Mouse (Mus musculus) embryo, embryonic 10 days (tissue): Measurements from ENCODE around the gene Map3k5.
A peak's percentile ranks its signal among the peaks of the same experiment; 100 is the strongest.

Experiments
- DNase-seq: peaks from one replicate; pipeline ENCODE4 v3.0.0-alpha.2; 2015; ENCODE audit warnings: low spot score

The Map3k5 gene

DNA sequence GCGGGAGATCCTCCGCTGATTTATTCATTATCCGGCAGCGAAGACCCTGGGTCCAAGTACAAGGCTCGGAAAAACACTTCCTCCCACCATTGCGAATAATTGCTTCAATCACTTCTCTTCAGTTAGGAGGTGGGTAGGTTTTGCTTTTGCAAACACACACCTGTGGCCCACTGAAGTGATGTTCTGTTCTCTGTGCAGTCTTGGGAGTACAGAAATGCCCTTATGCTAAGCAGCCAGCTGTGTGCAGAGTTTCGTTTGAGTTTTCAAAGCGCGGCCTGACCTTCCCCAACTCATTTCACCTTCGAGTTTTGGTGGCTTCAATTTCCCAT lies 987 bp downstream of the Map3k5 start:
- DNase-seq, result peak; percentile 9

DNA sequence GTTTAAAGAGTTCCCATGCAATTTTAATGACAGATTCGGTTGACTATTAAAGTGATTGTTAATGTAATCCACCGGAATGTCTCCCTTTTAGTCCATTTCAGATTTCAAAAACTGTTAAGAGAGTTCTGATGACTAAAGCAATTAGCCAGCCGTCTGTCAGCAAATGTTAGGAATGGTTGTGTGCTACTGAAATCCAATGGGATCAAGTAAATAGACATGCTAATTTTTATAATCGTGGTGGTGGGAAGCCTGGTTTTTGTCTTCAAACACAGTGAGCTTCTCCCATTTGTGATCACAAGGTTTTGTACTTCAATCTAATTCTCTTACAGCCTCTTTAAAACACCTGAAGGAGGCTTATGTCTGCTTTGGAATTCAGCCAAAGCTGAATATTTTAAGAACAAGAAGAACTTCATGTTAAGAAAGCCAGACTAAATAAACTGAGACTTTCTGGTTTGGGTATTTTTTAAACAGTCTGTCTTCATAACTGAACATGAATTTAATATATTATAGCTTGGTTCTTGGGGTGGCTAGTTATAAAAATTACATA lies 1.6 kb downstream of the Map3k5 start:
- DNase-seq, result no peak

DNA sequence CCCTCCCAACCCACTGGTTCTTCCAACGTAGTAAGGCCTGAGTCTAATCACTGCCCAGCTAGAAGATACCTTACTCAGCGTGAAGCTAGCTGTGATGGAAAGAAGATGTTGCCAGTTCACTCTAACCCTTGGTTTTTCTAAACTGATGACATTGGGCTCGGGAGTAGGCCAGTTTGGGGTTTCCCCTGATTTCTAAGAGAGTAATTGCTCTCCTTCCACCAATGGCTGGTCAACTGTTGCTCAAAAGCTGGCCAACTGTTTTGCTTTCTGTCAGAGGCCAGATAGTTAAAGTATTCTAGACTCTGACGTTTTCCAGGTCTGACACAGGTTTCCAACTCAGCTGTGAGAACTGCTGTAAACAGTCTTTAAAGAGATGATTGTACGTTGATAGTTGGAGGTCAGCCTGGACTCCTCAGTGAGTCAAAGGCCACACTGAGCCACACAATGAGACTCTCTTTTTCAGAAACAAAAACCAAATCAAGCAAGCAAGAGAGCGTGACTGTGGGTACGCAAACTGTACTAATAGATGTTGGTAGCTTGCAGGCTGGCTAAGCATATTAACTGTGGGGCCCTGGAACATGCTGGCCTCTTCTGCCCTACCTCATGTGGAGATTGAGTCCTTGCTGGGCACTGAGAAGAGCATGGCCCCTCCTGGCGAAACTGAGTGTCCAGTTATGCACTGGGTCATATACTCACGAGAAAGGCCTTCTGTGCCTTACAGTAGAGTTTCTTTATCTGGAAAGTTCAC lies 2.9 kb downstream of the Map3k5 start:
- DNase-seq, result no peak

DNA sequence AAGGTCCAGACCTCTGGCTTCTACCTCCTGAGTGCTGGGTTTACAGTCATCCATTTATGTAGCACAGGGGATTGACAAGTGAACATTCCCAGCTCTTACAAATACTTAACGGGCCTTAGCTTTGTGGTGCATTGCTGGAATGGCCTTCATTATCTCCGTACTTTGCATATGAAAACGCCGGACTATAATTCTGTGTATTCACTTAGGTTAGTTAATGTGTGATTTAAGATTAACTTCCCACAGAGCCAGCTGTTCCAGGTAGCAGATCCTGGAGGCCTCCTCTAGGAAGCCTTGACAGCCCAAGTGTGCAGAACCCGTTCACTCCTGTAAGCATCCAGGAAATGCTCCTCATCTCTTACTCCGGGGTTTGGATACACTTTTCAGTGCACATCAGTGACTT lies 4.5 kb downstream of the Map3k5 start:
- DNase-seq, result no peak

DNA sequence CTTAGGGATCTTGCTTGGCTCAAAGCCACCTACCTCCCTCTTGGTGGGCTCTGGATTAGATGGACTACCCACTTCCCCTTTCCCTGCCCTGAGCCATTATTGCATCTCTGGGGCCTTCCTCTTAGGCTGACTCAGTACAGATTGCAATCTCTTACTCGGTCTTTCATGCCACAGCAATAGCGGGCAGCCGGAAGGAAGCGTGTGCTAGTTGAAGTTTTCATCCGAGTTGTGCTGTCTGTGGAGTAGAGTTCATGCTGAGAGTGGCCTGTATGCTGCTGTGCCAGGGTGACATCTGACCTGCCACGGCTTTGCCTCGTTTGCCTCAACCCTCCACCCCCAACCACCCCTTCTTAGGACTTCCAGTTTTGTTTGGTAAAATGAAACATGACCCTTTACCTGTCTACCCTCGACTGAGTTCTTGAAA lies 5.0 kb downstream of the Map3k5 start:
- no peak for DNase-seq

DNA sequence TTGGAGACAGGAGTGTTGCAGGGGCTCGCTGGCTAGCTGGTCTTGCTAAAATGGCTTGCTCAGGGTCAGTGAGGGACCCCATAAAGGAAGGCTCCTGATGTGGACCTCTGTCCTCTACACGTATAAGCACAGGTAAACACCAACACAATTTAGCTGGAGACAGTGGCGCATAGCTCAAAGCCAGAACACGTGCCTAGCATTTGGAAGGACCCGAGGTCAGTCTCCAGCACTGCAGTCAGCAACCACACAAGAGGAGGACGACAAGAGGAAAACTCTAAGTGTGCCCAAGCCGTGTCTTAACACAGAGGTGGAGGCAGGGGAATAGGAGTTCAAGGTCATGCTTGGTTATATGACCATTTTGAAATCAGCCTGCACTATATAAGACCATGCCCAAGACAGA lies 5.9 kb downstream of the Map3k5 start:
- no peak for DNase-seq

DNA sequence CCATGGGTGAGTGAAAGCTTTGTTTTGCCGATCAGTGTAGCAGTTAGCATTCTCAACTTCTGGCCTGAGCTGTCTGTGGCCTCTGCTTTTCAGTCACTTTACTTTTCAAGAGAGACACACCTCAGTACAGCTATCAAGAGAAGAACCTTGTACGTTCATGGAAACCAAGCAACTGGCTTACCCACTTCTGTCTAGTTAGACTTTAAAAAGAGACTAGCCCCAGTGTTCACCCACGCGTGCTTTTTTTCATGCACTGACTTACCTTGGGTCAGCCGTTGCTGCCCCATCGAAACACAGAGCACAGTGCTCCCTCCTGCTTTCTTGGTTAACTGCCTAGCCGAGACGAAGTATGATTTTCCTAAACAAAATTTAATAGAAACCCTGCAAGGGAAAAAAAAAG lies 6.4 kb downstream of the Map3k5 start:
- no peak for DNase-seq

DNA sequence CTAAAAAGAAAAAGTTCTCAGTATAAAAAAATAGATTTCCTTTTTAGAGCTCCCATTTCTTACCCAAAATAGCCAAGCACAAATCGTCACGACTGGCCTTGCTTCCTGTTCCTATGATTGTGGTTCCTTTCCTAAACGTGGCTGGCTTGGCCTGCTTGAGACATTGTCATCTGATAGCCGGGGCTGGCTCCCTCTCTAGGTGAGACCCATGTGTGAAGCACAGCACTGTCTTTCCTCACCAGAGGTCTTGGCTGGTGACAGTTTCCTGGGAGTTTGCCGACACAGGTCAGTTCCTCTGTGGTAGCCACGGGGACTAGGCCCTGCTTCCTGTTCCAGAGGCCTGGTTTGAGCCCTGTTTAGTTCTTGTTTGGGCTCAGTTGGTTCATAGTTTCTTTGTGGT lies 6.8 kb downstream of the Map3k5 start:
- DNase-seq, result no peak

DNA sequence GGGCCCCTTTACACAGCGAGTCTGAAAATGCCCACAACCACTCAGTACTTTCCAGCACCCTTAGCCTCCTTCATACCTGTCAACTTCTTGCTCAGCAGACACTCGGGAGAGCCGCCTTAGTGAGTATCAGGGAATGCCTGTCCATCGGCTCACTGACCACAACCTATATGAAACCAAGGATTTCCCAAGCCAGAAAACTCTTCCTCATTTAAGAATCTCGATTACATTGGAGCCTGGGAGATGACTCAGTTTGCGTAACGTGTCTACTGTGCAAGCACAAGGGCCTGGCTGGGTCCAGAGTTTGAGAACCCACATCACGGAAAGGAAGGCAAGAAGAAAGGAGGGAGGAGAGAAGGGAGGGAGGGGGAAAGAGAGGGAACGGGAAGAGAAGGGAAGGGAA lies 7.6 kb downstream of the Map3k5 start:
- no peak for DNase-seq

DNA sequence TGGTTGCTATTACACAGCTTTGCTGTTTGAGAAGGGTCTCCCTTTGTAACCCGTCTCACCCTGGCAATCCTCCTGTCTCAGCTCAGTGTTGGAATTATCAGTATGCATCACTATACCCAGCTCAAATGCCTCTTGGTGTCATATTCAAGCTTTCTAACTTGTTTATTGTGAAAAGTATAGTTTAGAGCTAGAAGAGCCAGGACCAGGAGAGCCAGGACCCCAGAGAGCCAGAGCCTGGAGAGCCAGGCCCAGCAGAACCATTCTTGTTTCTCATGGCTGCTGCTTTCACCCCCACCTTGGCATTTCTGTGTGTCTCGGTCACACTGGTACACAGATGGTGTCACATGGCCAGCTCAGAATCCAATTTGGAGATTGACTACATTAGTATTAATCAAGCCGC lies 8.3 kb downstream of the Map3k5 start:
- no peak for DNase-seq

DNA sequence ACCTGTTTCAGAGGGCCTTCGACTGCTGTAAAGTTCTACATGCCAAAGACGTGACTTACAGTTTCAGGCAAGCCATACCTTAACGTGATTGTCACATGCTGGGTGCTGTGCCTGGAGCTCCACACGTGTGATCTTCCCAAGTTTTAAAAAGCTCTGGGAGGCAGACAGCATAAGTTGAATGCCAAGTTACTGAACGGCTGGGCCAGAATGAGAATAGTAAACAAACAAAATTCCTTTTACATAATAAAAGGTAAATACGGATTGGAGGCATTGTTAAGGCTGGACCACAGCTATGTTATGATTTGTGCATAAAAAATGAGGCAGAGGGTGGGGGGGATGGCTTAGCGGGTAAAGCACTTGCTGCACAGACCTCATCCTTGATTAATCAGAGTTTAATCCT lies 11.4 kb downstream of the Map3k5 start:
- no peak for DNase-seq

DNA sequence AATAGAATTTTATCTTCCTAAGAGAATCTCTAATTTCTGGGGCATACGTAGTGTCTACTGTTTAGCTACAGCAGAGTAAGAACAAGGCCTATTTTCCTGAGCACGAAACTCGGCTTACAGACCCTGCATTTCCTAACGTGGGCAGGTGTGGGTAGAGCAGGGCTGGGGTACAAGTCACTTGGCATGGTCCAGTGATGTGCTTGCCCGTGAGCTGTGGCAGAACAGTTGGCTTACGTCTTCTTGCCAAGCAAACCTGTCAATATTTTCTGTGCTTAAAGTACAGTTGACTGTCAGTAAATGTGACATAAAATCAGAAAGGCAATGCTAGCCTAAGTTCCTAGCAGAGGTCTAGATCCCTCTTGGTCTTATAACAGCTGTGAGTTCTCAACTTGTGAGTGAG lies 12.4 kb downstream of the Map3k5 start:
- DNase-seq, result no peak

DNA sequence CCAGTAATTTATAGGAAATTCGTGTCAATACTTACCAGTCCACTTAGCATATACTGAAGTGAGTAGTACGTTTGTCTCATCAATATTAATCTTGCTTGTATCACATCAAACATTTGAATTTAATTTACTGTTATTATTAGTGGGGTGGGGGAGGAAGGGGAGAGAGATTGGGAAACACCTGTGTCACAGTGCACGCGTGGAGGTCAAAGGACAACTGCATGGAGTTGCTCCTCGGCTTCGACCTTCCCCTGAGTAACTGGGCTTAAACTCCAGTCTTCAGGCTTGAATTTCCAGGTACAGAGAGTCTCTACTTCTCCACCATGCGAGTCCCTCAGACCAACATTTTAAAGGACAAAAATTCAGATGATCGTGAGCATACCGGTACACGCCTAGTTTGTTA lies 13.2 kb downstream of the Map3k5 start:
- DNase-seq, result no peak

DNA sequence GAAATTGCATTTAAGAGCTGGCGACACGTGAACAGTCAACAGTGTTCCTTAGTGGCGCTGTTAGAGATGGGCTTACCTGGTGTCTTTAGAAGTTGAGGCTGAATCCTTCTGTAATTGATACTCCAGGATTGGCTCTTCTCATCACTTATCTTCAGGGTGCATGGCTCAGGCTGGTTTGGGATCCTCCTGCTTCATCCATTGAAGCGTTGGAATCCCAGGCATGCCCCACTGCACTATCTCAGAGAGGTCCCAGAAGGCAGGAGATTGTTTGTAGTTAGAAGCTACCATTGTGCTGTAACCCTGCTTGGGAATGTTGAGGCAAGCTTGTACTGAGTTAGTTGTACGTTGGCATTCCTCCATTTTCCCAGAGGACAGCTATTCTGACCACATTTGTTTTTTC lies 13.6 kb downstream of the Map3k5 start:
- DNase-seq, result no peak

DNA sequence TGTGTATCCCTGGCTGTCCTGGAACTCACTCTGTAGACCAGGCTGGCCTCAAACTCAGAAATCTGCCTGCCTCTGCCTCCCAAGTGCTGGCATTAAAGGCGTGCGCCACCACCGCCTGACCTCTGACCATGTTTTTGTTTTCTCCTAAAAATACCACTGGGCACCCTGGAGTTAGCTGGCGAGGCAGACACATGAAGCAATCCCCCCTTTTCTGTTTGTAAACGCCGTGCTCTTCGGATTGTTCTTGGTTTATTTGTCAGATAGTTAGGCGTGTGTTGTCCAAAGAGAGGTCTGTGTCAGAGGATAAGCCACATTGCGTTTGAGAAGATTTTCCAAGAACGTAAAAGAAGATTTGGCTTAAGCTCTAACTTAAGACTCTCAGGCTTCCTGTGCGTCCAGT lies 14.1 kb downstream of the Map3k5 start:
- DNase-seq, result no peak

DNA sequence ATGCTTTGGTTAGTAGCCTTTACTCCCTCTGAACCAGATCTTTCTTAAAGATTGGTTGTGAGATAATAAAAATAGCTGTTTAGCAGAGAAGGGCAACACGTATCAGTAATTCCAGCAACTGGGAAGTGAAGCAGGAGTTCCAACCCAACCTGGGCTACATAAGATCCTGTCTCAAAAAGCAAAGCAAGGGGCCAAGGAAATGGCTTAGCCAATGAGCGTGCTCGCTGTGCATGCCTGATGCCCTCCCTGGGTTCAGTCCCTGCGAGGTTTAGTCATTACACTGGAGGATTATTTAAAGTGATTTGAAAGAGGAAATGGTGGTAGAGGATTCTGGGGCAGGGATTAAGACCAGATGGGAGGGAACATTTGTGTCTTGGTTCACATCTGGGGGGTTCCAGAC lies 14.8 kb downstream of the Map3k5 start:
- DNase-seq, result no peak

DNA sequence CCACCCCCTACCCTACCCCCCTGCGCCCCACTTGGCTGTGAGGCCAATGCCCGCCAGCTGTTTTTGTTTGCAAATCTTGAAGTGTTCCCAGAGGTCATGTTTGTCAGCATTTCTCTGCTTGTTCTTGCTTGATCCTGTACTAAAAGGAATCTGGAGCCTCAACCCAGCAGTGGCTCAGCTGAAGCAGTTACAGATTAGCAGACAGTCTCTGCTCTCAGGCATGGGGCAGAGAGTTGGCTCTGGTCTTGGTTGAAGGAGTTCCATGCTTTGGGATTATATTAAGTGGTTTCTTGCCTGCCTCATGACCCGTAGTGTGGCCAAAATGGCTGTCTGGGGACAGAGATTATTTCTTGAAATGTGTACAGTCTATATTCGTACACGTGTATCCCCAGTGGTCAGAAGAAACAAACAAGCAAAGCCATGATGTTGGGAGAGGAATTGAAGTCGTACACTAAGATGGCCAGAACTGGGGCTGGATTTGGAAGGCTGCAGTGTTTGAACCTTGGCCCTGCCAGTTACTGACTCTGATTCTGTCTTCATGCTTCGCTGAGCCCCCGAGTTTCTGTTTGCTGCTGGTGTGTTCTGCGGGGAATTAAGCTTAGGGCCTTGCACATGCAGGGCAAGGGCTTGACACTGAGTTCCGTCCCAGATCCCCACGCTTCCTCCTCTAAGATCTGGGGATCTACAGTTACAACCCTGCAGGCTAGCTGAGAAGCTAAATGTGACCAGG lies 18.9 kb downstream of the Map3k5 start:
- no peak for DNase-seq

DNA sequence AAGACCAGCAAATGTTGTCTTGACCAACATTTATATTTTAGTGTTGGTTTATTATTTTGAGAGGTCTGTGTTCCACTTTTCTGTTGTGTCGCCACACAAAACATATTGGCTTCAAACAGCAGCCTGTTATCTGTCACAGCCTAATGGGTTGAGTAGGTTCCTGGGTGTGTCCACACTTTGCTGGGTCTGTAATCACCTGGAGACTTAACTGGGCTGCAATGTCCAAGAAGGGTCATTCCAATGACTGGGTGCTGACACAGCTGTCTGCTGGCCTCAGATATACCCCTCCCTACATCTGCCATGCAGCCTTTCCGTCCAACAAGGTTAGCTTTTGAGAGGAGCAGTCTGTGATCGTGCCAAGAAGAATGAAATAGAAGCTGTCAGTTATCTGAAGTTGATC lies 20.3 kb downstream of the Map3k5 start:
- no peak for DNase-seq

DNA sequence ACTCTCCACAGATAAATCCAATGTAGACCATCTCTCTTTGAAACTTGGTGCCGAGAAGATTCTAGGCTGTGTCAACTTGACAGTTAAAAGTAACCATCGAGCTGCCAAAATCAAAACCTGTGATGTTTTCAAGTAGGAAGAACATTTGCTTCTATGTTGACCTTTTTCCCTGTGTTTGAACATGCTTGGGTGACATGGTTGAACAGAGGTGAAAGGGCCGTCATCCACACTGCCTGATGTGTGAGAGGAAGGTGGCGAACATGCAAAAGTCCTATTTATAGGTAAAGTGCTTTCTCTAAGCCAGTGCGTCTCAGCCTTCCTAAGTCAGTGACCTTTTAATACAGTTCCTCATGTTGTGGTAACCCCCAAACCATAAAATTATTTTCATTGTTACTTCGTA lies 21.5 kb downstream of the Map3k5 start:
- DNase-seq, result no peak

DNA sequence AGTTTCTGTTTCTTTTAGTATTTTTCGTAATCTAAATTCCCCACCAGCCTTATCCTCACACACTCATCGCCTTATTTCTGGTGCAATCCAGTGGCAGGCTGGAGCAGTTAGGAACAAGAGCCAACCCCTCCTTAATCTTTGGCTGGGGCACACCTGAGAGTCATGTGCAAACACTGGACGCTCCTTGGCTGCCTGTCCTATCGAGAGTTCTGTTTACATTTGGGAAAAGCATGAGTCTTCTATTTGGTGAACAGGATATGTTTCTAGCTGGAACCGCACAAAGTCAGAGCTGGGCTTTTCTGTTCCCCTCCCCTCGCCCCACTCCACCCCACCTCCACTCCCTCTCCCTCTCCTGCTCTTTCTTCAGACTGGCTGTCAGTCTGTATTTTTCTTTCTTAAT lies 22.5 kb downstream of the Map3k5 start:
- no peak for DNase-seq

DNA sequence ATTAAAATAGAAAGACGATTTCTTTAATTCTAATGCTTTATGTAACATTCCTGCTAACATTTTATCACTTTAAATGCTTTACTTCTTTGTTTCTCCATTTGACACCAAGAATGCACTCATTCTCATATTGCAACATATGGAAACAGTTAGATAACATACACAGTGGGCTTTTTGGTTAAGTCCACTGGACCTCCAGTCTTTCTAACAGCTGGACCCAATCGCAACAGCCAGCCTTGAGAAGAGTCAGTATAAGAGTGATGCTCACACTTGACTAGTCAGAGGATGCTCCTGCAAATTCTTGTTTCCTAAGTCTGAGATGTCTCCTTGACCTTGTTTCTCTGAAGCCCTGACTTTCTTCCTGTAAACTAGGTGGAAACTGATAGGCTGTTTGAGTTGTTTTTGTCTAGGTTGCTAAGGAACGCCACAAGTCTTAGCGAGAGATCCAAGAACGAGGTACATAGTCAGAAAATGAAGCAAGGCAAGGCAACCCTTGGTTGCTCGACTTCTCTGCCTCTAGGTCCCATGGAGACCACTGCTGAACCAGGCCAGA lies 26.6 kb downstream of the Map3k5 start:
- DNase-seq, result no peak

DNA sequence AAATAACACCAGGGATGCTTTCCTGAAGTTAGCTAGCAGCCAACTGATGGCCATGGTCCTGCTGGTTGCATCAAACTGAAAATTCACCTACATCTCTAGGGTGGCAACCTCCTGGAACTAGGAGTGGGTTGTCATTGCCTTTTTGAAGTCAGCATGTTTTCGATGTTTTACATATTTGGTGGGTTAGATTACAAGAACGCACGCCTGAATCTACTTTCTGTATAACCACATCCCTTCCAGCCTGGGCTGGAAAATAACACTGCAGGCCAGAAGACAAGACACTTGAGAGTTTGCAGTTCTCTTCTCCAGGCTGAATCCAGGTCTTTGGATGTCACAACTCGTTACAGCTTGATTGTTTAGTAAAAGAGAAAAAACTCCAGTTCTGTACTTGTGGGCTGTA lies 28.5 kb downstream of the Map3k5 start:
- no peak for DNase-seq

DNA sequence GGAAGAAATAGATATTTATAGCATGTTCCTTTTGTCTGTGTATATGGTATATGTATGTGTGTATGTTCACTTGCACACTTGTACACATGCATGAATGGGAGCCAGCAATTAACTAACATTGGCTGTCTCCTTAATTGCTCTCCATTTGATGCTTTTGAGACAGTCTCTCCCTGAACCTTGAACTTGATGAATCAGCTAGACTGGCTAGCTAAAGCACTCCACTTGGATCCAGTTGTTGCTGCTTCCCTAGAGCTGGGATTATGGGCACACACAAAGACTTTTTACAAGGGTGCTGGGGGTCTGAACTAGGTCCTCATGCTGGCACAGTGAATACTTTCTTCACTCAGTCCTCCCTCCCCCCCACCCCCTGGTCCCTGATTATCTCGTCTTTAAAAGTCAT lies 28.9 kb downstream of the Map3k5 start:
- DNase-seq, result no peak

DNA sequence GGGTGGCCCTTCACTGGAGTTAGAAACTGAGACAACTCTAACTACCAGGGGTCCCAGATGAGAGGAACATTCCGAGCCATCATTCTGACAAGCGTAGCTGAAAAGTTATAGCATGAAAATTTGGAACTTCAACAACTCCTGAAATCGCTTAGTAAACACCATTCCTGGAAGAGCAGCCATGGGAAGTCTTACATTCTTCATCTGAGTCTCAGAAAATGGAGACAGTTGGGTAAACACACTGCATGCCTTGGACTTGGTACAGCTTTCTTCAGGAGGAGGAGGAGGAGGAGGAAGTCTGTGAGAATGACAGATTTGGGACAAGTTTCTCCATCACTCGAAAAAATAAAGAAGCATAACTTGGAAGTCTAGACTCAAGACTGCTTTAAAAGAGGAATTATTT lies 29.8 kb downstream of the Map3k5 start:
- DNase-seq, result no peak
